Mouse (Mus musculus): Measurements from ENCODE around the gene 4921539E11Rik.

DNA sequence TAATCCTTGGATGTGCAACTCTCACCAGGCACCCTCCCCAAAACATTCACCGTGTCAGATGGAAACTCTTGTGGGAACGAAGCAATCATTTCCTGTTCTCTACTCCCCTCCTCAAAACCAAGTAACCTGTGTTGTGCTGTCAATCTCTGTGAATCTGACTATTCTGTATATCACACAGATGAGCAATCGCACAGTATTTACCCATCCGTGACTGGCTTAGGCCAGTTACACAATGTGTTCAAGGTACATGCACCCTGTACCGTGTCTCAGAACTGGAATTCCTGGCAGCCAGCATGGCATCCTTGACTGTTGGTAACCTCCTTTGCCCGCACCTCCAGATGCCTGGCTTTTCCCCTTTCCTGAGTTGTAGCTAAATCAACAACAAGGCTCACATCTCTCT lies 74.6 kb downstream of the 4921539E11Rik start:
- TF ChIP-seq CTCF (IDR thresholded peaks at IDR 0.05) (no peak), EP300 (IDR thresholded peaks at IDR 0.05; ENCODE audit: insufficient read depth, low read depth, low read length) (no peak), POLR2A (IDR thresholded peaks at IDR 0.05; ENCODE audit: insufficient read depth, low read depth, low read length) (no peak)
